Mouse (Mus musculus): ENCODE data around the gene Tenm2.
A peak's percentile ranks its signal among the peaks of the same experiment; 100 is the strongest.

Tenm2 gene

DNA sequence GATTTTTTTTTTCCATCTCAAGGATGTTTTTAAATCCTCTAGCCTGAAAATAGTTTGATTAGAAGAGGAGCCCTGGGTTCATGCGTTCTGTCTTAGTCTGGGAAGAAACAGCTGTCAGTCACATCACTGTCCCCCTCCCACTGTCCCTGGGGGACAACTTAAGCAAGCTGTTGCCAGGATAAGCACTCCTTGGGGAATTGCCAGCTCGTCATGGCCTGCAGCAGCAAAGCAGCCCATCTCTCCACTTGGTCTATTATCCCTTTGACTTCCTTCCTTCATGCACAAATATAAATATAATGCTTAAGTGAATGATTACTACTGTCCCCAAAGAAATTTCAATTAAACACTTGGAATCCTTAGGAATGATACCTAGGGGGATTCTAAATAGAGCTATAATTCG is 344.7 kb downstream of the Tenm2 start:
- peak; percentile 31 for DNase-seq

DNA sequence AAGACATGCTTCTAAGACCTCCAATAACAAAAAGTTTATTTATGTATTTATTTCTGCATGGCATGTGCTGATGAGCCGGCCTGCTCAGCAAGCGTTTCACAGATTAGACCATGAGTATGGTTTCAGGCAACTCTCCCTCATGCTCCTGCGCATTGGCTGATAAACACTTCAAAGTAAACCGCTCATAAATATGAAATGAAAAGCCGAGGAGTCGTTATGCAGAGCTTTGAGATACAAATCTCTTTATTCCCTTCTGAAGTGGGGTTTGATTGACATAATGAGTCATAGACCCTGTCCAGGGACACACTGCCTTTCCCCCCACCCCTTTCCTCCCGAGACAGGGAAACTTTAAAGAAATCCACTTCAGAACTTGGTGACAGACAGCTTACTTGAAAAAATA is 348.3 kb downstream of the Tenm2 start:
- DNase-seq, result no peak

DNA sequence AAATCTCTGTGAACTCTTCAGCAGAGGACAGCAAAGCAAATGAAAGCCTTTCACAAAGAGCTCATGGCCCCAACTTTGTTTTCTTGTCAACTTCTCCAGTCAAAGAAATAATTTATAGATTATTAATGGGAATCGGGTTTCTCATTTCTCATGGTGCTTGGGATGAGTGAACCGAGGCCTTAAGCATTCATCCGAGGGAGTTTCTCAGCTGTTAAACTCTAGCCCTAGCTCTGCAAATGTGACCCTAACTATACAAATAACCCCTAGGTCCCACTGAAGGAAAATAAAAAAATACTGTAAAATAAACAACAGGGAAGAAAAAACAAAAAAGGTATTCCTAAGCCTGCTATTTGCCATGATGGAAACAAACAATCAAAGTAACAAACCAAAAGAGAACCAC is 349.6 kb downstream of the Tenm2 start:
- no peak for DNase-seq

DNA sequence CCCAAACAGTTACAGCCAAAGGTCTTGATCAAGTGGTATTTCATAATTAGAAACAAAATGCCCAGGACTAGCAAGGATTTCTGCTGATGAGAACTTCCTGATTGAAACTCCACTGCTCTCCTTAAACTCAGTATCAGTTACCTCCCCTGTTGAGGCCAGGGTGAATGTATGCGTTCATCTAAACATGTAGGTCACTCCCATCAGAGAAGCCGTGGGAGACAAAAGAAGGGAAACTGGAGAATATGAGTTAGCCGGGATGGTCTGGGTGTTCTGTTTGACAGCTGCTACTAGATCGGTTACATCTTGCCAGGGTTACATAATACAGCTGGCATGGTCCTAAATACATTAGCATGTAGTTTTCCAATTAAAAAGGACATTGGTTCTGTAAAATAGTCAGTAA is 362.8 kb downstream of the Tenm2 start:
- peak; percentile 1 for DNase-seq

DNA sequence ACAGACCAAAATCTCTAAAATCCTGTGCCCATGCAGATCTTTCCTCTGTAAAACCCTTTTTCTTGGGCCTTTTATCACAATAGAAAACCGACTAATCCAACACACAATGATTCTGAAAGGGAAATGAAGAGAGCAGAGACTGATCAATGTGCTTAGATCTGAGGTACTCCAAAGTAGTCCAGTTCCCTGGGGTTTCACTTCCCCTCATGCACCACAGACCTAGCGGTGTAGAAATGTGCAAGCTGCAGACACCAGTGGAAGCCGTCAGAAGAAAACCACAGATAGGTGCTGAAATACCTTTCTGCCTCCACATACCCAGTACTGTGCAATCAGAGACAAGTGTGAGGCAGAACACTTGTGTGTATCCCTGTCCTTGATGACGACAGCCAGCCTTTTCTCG is 365.2 kb downstream of the Tenm2 start:
- DNase-seq, result no peak

DNA sequence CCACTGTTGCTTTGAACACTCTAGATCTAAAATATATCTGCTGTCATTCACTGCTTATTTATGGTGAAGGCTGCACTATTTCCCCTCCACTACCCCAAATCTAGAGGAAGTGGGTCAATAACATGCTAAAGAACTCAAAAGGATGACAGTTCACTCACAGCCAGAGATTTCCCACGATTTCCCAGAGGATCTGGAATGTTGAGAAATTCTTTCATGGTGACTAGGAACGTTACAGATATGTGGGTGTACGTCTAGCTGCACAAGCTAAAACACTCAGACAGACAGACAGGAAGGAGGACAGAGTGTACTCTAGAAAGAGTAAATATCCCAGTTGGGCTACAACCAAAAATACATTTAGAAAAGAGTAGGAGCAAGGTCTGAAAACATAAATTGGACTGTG is 384.1 kb downstream of the Tenm2 start:
- peak; percentile 1 for DNase-seq

DNA sequence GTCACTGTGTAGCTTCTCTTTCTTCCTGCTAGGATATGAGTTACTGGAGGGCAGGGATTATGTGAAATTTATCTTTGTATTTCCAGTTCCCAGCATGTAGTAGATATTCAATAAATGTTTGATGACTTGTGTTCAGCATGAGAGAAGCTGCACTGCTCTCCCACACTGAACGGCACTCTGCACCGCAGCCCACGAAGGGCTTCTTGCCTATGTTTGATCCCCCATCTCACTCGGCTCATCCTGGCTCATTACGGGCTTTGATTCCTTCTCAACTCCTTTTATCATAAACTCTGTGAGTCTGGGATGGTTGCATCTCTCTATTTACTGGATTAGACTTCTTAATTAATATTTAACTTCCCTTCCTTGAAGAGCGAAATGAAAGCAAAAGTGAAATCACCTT is 388.3 kb downstream of the Tenm2 start:
- DNase-seq, result no peak

DNA sequence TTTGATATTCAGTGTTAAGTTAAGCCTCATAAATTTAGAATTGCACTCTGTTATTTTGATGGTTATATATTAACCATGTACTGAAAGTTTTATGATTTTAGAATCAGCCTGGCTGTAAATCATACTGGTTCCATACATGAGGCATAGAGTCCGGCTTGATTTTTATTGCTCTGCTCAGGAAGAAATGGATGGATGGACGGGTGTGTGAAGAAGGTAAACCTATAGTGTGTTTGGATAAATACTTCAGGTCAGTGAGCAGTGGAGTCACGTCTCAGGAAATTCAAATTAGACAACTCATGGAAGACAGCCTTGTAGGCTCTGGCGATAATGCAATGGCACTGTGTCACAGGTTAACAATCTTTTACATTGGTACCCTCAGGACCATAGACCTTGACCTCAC is 402.9 kb downstream of the Tenm2 start:
- DNase-seq, result no peak

DNA sequence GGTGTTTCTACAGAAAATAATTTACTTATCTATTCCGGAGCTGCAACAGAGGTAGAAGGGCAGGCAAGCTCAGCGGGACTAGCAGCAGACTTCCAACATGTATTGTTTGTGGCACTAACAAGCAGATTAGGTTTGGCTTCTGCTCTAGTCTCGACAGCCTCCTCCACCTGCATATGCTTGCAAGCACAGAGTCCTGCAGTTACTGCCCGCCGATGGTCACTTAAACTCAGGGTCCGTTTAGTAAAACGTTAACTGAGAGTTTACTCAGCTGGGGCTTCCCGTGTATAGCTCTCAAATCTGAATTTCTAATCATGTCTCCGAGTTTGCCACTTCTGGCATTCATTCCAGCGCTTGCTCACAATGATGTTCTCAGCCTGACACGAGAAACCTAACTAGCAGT is 404.3 kb downstream of the Tenm2 start:
- no peak for DNase-seq

DNA sequence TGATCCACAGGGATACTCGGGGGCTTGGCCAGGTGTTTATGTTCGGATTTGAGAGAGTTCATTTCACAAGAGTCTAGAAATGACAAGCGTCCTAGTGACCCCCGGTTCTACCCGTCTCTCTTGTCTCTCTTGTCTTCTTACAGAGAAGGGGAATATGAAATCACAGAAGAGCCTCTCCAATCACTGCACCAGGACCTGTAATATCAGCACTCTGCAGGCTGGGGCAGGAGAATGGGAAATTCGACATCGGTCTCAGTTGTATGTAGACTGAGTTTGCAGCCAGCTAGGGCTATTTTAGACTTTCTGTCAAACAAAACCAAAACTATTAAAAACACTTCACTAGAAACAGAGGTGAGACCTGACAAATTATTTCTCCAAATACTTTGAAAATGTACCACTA is 411.1 kb downstream of the Tenm2 start:
- DNase-seq, result no peak

DNA sequence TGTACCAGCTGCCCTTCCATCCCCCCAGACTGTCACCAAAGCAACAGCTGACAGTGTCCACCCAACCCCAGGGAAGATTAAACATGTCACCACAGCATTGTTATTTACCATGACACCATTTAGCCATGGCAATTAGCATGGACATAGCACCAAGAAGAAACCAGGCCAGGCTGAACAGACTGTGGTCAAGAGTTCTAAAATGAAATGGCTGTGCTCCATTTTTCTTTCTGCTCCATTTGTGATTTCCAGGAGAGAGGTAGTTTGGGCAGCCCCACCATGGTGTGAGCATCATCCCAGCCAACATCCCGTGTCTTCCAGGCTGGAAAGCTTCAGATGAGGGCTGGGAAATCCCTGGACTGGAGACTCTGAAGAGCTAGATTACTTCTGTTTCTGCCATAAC is 431.1 kb downstream of the Tenm2 start:
- DNase-seq, result no peak

DNA sequence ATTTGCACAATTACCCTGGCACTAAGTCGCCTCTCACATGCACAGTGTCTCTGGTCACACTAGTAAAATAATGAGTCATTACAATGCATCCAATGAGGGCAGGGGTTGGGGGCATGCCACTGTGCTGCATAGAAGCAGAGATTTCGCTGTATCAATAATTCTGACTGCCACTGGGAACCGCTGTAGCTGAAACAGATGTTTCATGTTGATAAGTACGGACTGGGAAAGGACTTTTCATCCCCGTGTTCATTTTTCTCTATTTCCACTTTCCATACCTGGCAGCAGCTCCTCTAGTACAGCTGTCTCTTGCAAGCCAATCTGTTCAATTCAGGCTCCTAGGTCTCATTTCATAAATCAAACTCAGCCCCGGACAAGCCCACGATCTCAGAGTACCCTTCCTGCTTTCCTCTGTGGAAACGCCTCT is 433.5 kb downstream of the Tenm2 start:
- DNase-seq, result no peak

DNA sequence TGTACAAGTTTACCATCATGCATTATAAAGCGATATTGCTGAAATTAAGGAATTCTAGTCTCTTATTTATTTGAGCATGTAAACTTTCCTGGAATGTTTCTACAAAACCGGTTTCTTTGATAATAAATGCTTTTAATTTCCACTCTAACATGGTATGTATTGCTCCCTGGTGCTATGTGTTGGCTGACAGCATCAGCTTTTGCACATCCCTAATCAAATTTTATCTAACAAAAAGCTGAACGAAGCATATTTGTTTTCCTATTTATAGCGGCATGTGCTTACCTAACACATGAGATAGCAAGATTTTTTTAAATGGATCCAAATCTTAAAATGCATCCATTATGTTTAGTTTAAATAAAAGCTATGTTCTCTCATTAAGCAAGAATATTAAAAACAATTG is 434.1 kb downstream of the Tenm2 start:
- DNase-seq, result no peak

DNA sequence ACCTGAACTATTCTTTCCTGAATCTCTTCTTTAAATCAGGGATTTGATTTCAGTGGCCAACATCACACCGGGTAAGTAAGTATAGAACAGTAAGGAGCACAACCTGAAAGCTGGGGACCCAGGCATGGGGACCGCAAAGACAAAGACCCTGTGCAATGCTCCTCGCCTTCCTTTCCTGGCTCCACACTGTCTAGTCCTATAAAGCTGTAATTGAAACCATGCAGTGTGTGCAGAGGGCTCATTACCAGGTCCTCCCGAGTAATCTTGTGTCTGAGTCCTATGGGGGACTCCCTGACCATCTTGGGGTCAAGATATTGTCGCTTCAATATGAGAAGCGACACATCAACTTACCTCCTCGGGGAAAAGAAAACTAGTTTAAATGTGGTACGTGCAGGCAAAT is 436.4 kb downstream of the Tenm2 start:
- no peak for DNase-seq

DNA sequence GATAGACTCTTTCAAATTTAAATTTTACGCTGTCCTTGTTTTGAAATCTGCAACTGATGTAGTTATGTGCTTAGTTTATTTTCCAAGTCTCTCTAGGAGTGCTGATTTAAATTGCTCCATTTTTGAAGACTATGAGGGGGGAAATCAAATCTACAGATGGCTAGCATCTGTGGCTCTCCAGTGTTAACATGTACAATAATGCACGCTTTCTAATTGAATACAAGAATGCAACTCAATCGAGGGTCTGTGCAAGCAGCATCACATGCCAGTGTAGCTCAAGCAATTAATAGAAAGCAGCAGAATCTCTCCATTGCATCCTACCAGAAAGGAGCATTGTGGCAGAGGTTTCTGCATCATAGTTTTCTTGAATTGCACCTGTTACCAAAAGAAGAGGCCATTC is 477.8 kb downstream of the Tenm2 start:
- DNase-seq, result no peak

DNA sequence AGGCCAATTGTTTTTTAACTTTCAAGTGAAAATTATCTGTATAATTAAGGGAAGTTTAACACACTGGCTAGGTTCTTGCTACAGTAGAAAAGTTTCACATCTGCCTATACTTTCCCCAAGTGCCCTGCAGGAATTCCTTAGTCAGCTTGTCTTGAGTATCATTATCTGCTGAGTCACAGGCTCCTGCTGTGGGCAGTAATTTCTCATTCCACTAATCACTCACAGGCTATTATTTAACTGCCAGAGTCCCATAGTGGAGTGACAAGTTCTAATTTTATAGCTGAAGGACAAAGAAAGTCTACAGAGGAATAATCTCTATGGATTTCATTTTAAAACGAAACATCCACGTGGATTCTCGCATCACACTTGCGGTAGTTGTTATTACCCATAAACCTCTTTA is 489.5 kb downstream of the Tenm2 start:
- DNase-seq, result no peak

DNA sequence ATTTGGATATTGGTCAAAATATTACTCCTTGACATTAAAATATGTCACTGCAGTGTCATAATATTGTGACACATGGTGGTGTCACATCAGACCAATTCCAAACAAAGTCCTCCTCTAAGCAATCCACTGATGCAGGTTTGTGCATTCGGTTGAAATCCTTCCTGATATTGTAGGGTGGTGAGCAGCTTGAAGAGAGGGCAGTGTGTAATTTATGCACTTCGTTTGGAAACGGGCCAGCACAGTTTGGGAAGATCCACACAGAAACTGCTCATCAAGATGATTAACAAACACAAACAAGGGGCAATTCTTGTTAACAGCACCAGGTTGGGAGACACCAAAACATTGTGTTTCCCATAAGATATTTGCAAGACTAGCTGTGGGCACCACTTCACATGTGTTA is 508.0 kb downstream of the Tenm2 start:
- no peak for DNase-seq

DNA sequence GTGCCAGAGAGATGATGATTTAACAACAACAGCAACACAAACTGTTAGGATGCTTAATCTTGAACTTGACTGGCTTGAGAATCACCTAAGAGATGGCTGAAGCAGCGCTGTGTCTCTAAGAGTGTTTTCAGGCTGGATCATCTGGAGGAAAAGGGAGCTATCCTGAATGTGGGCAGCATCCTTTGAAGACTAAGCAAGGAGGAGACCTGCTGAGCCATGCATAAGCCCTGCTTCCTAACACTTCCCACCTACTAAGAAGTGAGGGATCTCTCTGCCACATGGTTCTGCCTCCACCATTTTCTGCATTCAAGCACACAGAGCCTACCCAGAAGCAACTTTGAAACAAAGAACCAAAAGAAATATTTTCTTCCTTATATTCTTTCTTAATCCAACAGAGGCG is 532.9 kb downstream of the Tenm2 start:
- no peak for DNase-seq

DNA sequence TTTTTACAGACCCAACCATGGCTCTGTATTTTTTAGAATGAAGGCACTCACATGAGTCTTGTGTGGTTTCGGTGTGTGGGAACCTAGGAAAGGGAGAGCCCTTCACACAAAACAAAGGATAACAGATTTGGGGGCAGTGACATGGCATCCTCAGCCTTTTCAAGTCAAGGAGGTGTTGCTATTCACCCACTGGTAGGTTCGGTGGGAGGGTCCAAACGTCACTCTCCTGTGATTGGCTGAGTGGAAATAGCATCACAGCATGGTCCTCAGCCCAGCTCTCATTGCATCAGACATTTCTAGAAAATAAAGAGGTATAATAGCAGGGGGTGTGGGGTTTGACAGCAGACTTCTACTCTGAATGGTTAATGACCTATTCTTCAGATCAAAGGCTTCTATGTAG is 534.8 kb downstream of the Tenm2 start:
- no peak for DNase-seq

DNA sequence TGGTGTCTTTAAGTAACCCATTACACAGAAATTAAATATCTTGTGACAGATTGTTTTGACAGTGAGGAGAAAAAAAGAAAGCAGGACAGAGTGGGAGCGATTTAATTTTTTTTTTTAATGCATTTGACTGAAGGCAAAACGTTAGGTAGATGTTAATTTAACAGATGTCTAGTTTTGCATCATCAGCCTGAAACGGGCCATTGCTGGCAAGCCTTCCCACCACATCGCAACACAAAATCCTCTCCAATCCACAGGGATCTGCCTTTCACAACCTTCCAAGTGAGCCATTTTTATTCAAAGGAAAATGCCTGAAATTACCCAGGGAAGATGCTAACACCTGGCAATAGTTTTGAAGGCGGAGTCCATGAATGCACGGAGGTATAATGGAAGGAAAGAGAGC is 535.6 kb downstream of the Tenm2 start:
- DNase-seq, result no peak

DNA sequence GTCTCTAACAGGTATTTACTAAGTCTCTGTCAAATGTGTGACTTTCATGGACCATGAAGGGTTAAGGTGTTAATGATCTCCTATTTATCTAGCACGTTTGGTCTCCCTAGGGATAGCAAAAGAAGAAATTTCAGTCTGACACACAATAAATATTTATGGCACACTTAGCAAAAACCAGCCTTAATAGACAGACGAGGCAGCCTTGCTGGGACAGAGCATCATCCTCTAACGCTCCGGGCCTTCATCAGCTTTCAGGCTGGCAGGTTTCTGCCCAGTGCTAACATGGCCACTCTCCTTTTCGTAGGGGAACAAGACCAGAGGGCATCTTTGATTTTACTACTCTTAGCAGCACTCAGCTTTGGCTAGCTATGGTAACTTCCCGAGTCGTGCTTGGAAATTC is 537.5 kb downstream of the Tenm2 start:
- no peak for DNase-seq

DNA sequence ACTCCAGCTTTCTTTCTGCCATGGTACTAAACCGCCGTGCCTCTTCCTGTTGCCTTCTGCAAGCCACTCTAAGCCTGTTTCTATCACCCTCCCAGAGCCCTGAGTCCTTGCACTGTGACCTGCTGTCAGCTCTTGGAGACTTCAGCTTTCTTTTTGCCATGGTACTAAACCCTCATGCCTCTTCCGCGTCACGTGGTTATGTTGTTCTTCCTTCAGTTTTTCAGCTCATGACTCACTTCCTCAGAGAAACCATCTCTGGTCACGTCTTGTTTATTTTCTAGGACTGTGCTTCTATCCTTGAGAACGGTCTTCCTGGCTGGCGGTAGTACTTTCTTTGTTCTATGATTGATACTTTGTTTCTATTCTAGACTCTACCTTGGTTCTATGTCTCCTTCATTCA is 537.9 kb downstream of the Tenm2 start:
- DNase-seq, result no peak

DNA sequence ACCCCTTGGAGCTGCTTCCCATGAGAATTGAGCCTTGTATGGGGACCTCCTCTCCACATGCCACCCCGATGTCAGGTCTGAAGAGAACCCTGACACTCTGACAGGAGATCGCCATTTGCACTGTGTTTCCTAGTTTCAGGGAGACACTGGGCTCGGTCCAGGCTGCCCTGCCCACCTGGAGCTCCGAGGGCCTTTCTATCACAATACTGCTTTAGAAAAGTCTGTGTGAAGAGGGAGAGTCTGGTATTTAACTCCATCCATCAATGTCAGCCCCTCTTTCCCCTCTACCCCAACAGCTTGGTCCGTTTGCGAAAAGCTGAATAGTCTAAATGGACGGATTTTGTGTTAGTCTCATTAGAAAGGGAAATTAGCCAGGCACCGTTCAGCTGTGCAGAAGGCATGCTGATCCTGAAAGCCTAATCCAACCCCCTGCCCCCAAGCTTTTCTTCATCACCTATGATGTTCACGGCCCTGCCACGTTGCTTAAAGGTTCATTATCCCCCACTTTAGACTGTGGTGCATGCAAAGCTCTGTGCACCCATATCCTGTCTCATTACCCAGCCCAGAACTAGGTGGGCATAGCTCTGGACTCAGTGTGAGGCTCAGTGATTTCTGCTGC is 538.6 kb downstream of the Tenm2 start:
- DNase-seq, result no peak

DNA sequence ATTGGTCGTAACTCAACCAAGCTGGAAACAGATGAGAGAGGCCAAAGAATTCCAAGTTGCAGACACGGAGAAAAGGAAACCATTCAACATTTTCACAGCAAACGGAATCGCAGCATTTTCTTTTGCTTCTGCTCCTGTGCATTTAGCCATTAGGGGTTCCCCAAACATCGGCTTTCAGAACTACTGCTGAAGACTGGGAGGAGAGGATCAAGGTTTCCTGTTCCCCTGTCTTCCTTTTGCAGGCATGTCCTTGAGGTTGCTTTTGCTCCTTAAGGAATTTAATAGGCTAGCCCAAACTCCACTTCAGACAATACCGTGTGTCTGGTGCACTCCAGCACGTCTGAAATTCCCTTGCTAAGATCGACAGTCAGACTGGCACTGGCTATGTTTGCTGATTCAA is 541.0 kb downstream of the Tenm2 start:
- no peak for DNase-seq

DNA sequence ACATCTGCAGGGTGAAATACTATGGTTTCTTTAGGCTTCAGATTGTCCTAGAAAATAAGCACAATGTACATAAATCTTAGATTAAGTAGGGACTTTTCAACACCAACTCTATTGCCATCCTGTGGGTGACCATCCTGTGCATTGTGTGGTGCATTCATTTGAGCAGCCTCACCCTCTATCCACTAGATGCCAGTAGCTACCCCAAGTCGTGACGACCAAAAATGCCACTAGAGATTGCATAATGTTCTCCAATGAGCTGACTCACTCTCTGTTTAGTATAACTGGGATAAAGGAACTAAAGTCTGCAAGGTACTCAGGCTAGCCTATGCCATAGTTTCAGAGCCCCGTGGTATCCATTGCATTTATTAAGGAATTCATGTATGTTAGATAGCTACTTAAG is 543.1 kb downstream of the Tenm2 start:
- DNase-seq, result no peak

DNA sequence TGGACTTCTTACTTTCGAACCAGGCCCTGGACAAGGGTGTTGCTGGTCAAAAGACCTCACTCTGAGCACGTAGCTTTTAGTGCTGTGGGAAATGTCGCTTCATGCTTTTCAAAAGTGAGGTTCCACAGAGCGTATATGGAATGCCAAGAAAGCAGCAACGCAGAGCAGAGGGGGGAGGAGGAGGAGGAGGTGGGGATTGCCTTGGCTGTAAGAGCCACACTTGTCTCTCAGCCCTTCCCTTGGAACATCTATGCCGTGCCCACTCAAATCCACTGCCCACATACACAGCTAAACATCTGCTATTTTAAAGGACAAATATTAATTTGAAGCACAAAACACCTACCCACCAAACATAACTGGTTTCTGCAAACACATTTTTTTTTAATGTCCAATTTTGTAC is 544.9 kb downstream of the Tenm2 start:
- no peak for DNase-seq

All from lung, postnatal 36 days (tissue).